Mouse (Mus musculus): ENCODE results near the gene Aldh4a1.

Aldh4a1 gene

GRCm38 (mm10) chr4:139675696-139676095 lies 53.0 kb downstream of the Aldh4a1 start:
- peak; percentile 50 for DNase-seq (ENCODE audit: low spot score)

- DNase-seq (ENCODE audit: low spot score) = no peak
Measured at GRCm38 (mm10) chr4:139683728-139684638, 61.3 kb downstream of the Aldh4a1 start.

DNA sequence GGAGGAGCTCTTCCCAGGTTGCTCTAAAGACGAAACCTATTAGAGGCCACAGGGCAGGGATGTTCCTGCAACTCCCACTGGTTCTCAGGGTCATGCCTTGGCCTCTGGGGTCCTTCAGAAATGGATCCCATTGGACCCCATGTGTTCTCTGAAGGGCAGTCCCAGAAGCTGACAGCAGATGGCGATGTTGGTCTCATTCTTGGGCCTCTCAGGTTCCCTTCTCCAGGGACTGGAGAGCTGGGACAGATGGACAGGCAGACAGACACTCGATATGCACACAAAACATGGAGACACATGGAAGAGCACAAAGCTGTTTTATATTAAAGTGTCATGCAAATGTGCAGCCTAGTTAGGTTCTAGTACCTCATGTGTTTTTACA lies 62.0 kb downstream of the Aldh4a1 start:
- DNase-seq (ENCODE audit: low spot score) = peak; percentile 92

DNA sequence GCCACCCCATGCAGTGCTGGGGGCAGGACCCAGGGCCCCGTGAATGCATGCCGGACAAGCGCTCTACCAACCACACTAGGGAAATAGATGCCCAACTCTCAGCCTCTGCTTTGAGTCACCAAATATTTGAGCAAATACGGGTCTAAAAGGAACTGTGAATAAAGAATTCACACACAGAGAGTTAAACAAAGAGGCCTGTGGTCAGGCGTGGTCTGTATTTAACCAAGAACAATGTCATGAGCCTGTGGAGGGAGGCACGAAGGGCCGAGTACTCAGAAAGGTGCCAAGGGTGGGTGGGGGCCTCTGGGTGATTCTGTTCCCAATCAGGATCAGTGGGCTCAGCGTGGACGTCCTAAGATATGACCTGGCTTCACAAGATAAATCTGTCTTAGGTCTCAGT lies 65.4 kb downstream of the Aldh4a1 start:
- no peak for DNase-seq (ENCODE audit: low spot score)

DNA sequence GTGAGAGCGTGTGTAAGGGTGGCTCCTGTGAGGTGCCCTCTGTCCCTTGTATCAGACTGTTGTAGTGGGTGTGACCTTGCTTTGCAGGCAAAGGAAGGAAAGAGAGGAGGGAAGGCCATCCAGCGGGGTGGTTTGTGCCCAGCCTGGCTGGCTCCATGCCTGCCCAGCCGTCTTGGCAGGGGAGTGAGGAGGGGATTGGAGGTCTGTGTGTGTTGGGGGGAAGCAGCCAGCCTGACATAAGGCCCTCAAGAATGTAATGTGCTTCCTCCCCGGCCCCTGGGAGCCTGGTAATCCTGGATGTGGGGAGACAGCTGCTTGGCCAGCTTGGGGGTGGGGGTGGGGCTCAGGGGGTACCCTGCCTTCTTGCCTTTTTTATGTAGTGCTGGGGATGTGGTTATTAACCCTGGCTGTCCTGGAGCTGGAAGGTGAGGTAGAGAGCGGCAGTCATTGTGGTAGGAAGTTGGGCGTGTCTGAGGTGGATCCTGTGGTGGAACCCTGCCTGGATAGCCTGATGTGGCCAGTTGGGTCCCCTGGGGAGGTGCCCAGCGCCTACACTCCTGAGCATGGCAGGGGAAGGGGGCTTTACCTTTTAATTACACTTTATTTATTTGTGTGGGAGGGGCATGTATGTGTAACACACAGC lies 67.1 kb downstream of the Aldh4a1 start:
- DNase-seq (ENCODE audit: low spot score) = no peak

DNA sequence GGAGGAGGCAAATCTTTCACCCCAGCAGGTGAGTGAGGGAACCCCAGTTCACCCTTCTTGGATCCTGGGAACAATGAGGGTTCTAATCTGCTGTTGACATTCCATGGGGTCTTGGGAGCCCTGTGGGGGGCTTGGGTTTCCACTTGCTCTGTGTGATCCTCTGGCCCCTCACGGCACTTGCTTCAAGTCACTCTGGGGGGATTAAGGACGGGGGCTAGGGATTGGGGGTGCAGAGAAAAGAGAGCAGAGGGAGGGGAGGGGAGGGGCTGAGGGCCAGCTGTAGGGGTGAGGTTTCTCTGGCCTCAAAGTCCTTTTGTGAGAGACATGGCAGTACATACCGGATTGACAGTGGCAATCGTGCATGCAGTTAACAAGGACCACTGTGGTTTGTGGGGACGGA lies 70.6 kb downstream of the Aldh4a1 start:
- DNase-seq (ENCODE audit: low spot score) = no peak

- peak; percentile 73 for DNase-seq (ENCODE audit: low spot score)
Measured at GRCm38 (mm10) chr4:139697755-139698154, 75.1 kb downstream of the Aldh4a1 start.

GRCm38 (mm10) chr4:139698602-139699001 lies 75.9 kb downstream of the Aldh4a1 start:
- DNase-seq (ENCODE audit: low spot score) = no peak

All from embryo, embryonic 10.5 days (tissue).